Mouse (Mus musculus) splenic B cell, adult 2 months (primary cell): ENCODE results near the gene Zic4.

Source experiments
- DNase-seq: peaks from one replicate; pipeline ENCODE4 v3.0.0-alpha.2; 2011; ENCODE audit warnings: low read depth, low spot score
- H3K27me3 ChIP-seq: 2 replicates; pipeline ENCODE4 v1.6.1; 2012; ENCODE audit warnings: mild to moderate bottlenecking, low read length, moderate library complexity, mixed read lengths; ENCODE audit not compliant: control insufficient read depth, poor library complexity, insufficient read depth, severe bottlenecking
- H3K36me3 ChIP-seq: 2 replicates; pipeline ENCODE4 v1.6.1; 2012; ENCODE audit warnings: mild to moderate bottlenecking, low read length, moderate library complexity, mixed read lengths; ENCODE audit not compliant: control insufficient read depth, poor library complexity, insufficient read depth, severe bottlenecking

The Zic4 gene

GRCm38 (mm10) chr9:91394211-91394646 lies 32.0 kb downstream of the Zic4 start:
- H3K36me3 ChIP-seq = no peaks in the 10 kb centered on the region
- no peak for DNase-seq
- no peaks in the 10 kb centered on the region for H3K27me3 ChIP-seq

GRCm38 (mm10) chr9:91395066-91395772 lies 33.0 kb downstream of the Zic4 start:
- no peaks in the 10 kb centered on the region for H3K27me3 ChIP-seq
- no peaks in the 10 kb centered on the region for H3K36me3 ChIP-seq
- DNase-seq = no peak

- Histone ChIP-seq H3K36me3 (no peaks in the 10 kb centered on the region), H3K27me3 (no peaks in the 10 kb centered on the region; the same call in 1 of the 2 replicates)
- DNase-seq = no peak
Measured at GRCm38 (mm10) chr9:91399976-91400375, 37.8 kb downstream of the Zic4 start.

DNA sequence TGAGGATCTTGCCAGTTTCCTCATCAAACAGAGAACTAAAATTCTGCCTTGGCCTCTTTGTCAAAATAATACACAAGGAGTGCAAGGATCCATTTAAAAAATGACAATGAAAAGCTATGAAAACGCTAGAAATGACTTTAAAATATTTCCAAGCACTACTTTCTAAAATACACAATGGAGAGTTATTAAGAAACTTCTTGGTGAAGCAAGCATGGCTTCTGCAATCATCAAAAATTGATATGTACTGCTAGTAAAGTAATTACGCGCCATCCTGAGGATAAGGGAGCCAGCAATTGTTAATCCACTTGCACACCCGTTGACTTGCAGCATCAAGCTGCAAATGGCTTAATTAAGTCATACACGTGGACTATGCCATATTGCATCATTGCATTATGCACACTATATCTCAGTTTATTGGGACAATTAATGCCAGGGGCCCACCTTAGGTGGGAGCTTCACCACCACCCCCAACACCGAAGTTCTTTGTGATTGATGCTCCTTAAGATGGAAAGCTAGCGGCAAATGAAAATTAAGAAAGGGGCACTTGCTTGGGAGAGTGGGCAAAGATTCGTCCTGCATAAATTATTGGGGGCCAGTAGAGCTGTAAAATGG lies 38.4 kb downstream of the Zic4 start:
- no peaks in the 10 kb centered on the region for H3K36me3 ChIP-seq
- H3K27me3 ChIP-seq = peaks cover 1% of the 10 kb centered on the region
- no peak for DNase-seq

GRCm38 (mm10) chr9:91401471-91401870 lies 39.3 kb downstream of the Zic4 start:
- H3K36me3 ChIP-seq = no peaks in the 10 kb centered on the region
- peaks cover 2% of the 10 kb centered on the region for H3K27me3 ChIP-seq
- DNase-seq = no peak

- peaks cover 2% of the 10 kb centered on the region for H3K27me3 ChIP-seq
- no peaks in the 10 kb centered on the region for H3K36me3 ChIP-seq
- no peak for DNase-seq
Measured at GRCm38 (mm10) chr9:91404229-91404628, 42.0 kb downstream of the Zic4 start.

GRCm38 (mm10) chr9:91404905-91405752 lies 42.9 kb downstream of the Zic4 start:
- DNase-seq = no peak
- H3K36me3 ChIP-seq = no peaks in the 10 kb centered on the region
- peaks cover 2% of the 10 kb centered on the region for H3K27me3 ChIP-seq

- no peak for DNase-seq
- Histone ChIP-seq H3K36me3 (no peaks in the 10 kb centered on the region), H3K27me3 (peaks cover 2% of the 10 kb centered on the region)
Measured at GRCm38 (mm10) chr9:91405753-91406178, 43.6 kb downstream of the Zic4 start.

DNA sequence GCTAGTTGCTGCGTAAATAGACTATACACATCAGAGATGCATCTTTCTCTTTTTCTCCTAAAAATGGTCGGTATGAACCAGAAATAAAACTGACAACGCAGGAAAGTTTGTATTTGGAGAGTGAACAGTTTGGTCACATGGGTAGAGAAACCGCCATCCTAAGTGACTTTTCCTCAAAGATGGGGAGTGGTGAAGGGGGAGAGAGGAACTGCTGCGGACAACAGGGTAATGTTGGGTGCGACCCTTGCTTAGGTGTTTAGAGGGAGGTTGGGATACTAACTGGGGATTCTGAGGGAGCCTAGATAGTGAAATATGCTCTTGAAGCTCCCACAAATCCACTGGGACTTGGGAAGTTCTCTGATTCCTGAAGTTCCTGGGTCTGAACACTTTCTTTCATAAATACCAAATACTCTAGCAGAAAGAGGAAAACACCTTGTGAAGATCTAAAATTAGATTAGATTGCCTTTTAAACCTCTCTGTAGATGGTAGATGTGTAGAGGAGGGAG lies 44.1 kb downstream of the Zic4 start:
- peaks cover 2% of the 10 kb centered on the region for H3K27me3 ChIP-seq
- no peak for DNase-seq
- no peaks in the 10 kb centered on the region for H3K36me3 ChIP-seq

DNA sequence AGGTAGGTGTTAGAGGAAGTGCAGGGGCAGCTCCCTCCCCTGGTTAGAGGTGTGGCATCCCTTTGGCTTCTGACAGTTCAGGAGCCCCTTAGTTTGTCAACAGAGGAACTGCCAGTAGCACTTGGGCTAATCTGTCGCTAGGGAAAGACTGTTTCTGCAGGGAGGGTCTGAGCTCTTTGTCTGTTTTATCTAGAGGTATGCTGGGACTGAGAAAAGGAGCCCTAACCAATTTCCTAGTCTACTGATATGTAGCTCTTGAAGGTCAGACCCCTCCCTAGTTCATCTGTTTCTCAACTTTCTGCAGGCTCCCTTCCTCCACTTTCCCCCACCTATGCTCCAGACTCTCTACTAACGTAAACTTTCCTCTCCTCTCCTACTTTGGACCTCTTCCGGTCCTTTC lies 47.6 kb downstream of the Zic4 start:
- H3K36me3 ChIP-seq = no peaks in the 10 kb centered on the region
- DNase-seq = no peak

DNA sequence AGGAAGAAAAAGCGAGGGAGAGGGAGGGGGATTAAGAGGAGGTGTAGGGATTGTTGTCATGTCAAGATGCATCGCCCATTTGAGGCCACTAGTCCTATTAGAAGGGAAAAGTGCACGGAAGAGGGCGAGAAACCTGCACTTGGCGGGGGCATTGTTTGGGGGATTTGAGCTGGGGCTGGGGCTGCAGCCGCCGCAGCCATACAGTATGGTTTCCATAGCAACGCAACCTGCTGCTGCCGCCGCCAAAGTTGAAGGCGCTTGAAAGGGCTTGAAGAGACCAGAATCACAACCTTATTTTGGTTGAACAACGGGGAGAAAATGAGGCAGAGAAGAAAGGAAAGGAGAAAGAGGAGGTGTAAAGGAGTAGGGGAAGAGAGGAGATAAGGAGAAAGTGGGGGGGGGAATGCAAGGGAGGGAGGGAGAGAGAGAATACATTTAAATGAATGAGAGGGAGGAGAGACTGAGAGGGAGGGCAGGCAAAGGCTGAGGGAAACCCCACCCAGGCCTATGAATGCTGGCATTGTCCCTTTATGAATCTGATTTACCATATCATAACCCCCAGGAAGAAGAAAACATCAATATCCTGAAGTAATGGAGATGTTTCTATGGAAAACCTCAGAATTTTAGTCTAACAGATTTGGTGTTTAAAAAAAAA lies 51.9 kb downstream of the Zic4 start:
- DNase-seq = no peak
- Histone ChIP-seq H3K27me3 (no peaks in the 10 kb centered on the region), H3K36me3 (no peaks in the 10 kb centered on the region)

More for the DNA sequence above, 47.6 kb downstream of the Zic4 start:
- peaks cover 2% of the 10 kb centered on the region for H3K27me3 ChIP-seq

DNA sequence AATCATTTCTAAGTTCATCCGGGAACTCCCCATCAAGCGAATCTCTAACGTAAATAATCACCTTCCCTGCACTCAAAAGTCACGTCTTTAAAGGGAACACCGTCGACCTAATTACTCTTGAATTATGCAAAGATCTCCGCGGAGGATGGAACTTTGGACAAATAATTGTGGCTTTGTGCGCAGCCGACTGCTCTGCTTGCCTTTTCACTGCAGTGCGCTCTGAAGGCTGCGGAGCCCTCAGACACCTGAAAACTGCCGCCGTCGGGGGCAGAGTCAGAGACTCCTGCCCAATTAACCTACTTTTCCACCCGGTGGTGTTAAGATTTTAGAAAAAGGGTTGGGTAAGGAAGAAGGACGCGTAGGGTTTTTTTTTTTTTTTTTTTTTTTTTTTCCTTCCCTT lies 58.2 kb downstream of the Zic4 start:
- Histone ChIP-seq H3K36me3 (no peaks in the 10 kb centered on the region), H3K27me3 (no peaks in the 10 kb centered on the region)
- DNase-seq = no peak
